Mouse (Mus musculus) embryonic fibroblast, embryonic 13.5 days (primary cell): Measurements from ENCODE around the gene Gm20388.

Source experiments
- CTCF ChIP-seq: IDR thresholded peaks from 2 replicates; pipeline ENCODE4 v1.5.1; 2011; ENCODE audit warnings: mild to moderate bottlenecking, control low read depth, low read length, moderate library complexity, borderline replicate concordance; ENCODE audit not compliant: insufficient read depth
- POLR2A ChIP-seq: IDR thresholded peaks from 2 replicates; pipeline ENCODE4 v1.6.1; 2011; ENCODE audit warnings: low read depth, mild to moderate bottlenecking, control low read depth, low read length, moderate library complexity

GRCm38 (mm10) chr8:123801538-123801937 lies 3890.9 kb downstream of the Gm20388 start:
- TF ChIP-seq CTCF (no peak), POLR2A (no peak)
